Mouse (Mus musculus): Measurements from ENCODE around the gene Hus1. TPM values are rescaled to one million over a fixed set of nuclear protein-coding genes. Genes with fewer than 3 reads are reported as not detected.

Hus1 gene
- polyA plus RNA-seq, 1 experiment from 2014 or later, result 15.9 TPM

Other genes starting within 250 kb of the Hus1 start
- gene Pkd1l1, start 37.9 kb downstream of the Hus1 start, polyA plus RNA-seq (2015; fragmentation: Nextera tagmentation; extraction: Ambion mirVana), result 0.04 and 0.11 TPM in 2 replicates
- gene Gm11992, start 37.4 kb upstream of the Hus1 start, polyA plus RNA-seq (2015; fragmentation: Nextera tagmentation; extraction: Ambion mirVana), result 0.17 and 0.26 TPM in 2 replicates
- gene Sun3, start 37.8 kb upstream of the Hus1 start, polyA plus RNA-seq (2015; fragmentation: Nextera tagmentation; extraction: Ambion mirVana), result not detected in 2 replicates
- gene Upp1, start 106.9 kb upstream of the Hus1 start, polyA plus RNA-seq (2015; fragmentation: Nextera tagmentation; extraction: Ambion mirVana), result 3.6 and 4.8 TPM in 2 replicates
- gene Abca13, start 180.8 kb upstream of the Hus1 start, polyA plus RNA-seq (2015; fragmentation: Nextera tagmentation; extraction: Ambion mirVana), result 0.03 TPM in 1 of 2 replicates, not detected in the other

Measured in limb, embryonic 13.5 days (tissue).